Mouse (Mus musculus) olfactory bulb, adult 2 months (tissue): ENCODE measurements at regions not wholly inside any gene's neighbourhood (a gene's known extent, or its start where the extent isn't known, plus 50 kb on each side); places are given as distances from the start of the nearest gene placed in this dataset.

ENCODE experiments used
- H3K27ac ChIP-seq: fragments of 200-500 bp; 2 replicates; pipeline ENCODE4 v1.5.1; 2012; ENCODE audit warnings: low read depth, low read length; ENCODE audit not compliant: insufficient read depth
- H3K4me1 ChIP-seq: fragments of 200-500 bp; 2 replicates; pipeline ENCODE4 v1.6.1; 2012; ENCODE audit warnings: low read length; ENCODE audit not compliant: control insufficient read depth, insufficient read depth
- H3K4me3 ChIP-seq: fragments of 200-500 bp; 2 replicates; pipeline ENCODE4 v1.5.1; 2012; ENCODE audit warnings: mild to moderate bottlenecking, low read depth, low read length, moderate library complexity; ENCODE audit not compliant: insufficient read depth
- CTCF ChIP-seq: fragments of 200-500 bp; IDR thresholded peaks from 2 replicates; pipeline ENCODE4 v1.5.1; 2012; ENCODE audit warnings: low read depth, mild to moderate bottlenecking, low read length, moderate library complexity; ENCODE audit not compliant: insufficient read depth
- POLR2A ChIP-seq: fragments of 200-500 bp; IDR thresholded peaks from 2 replicates; pipeline ENCODE4 v1.6.1; 2012; ENCODE audit warnings: mild to moderate bottlenecking, low read depth, low read length, moderate library complexity; ENCODE audit not compliant: insufficient read depth
- WGBS: fragments of 180-500 bp; shearing (Covaris S2); methylation state at CpG from one replicate; pipeline ENCODE4 v1.1.7; 2018; 5-methylcytosine and 5-hydroxymethylcytosine counted together

GRCm38 (mm10) chr13:102275296-102275695, 418.1 kb upstream of the Cd180 start:
- TF ChIP-seq POLR2A (no peak), CTCF (no peak)
- Histone ChIP-seq H3K27ac (no peak overlapping the region), H3K4me1 (no peaks in the 10 kb centered on the region), H3K4me3 (no peak overlapping the region)
- WGBS: 91% methylated on average over 2 of the region's 2 CpGs

DNA sequence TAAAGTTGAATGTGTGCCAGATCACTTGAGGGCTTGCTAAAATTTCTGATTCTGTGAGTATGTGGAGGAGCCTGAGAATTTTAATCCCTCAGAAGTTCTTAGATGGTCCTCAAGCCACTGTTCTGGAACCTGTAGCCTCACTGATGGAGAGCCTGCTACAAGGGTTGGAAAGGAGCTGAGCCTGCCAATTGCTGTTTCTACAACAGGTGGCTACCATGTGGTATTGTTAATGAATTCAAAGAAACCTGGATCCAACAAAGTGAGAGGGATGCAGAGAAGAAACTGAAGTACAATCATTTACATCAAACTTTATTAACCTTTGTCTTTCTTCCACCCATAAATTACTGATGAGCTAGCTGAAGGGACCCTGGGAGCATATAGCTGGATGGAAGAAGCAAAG, 416.5 kb upstream of the Cd180 start:
- H3K4me3 ChIP-seq: no peak overlapping the region
- TF ChIP-seq CTCF: no peak
- H3K4me1 ChIP-seq: no peaks in the 10 kb centered on the region
- no peak overlapping the region for H3K27ac ChIP-seq

DNA sequence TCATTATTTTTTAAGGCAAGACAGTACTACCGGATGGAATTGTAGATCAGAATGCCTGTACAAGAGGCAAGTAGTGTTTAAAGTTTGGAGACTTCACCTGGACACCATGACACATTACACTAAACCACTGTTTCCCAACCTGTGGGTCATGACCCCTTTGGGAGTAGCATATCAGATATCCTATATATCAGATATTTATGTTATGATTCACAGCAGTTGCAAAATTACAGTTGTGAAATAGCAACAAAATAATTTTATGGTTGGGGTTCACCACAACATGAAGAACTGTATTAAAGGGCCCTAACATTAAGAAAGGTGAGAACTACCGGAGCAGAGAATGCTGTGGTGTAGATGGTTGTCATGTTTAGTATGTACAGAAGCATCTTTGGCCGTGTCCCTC, 413.2 kb upstream of the Cd180 start:
- Histone ChIP-seq H3K4me3 (no peak overlapping the region), H3K27ac (no peak overlapping the region), H3K4me1 (no peaks in the 10 kb centered on the region)
- WGBS: 93% methylated on average over 3 of the region's 3 CpGs
- TF ChIP-seq CTCF (no peak), POLR2A (no peak)

DNA sequence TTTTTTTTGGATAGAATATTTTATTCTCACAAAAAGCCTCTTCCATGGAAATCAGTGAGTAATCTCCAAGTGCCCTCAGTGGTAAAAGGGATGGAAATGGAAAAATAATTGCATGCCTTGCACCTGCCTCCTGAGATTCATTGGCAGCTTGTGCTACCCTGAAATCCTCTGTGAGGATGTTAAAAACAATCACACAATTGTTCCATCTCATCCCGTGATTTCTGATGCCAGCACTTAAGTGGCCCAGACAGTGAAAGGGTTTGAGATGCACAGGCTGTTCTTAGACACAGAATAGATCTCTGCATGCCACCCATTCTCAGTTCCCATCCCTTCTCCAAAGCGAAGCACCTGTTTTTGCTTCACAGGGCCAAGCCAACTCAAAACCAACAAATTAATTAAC, 398.9 kb upstream of the Cd180 start:
- Histone ChIP-seq H3K4me1 (no peaks in the 10 kb centered on the region), H3K27ac (no peak overlapping the region), H3K4me3 (no peak overlapping the region)
- WGBS: 53% methylated on average over 2 of the region's 2 CpGs
- TF ChIP-seq POLR2A (no peak), CTCF (no peak)

DNA sequence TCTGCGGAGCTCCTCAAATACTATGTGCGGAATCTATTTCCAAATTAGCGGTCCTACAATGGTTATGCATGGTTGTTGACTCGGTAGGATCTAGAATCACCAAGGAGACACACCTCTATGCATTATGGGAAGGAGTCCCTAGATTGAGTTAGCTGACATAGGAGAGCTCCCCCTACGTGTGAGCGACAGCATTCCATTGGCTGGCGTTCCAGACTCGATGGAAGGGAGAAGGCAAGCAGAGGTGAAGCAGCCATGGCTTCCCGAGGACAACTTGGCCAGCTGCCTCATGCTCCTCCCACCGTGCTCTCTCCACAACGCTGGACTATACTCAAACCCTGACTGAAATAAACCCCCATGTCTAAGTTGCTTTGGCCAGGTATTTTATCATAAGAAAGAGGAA, 398.3 kb upstream of the Cd180 start:
- TF ChIP-seq CTCF (no peak), POLR2A (no peak)
- Histone ChIP-seq H3K4me3 (no peak overlapping the region), H3K4me1 (no peaks in the 10 kb centered on the region), H3K27ac (no peak overlapping the region)
- WGBS: 84% methylated on average over 11 of the region's 11 CpGs

DNA sequence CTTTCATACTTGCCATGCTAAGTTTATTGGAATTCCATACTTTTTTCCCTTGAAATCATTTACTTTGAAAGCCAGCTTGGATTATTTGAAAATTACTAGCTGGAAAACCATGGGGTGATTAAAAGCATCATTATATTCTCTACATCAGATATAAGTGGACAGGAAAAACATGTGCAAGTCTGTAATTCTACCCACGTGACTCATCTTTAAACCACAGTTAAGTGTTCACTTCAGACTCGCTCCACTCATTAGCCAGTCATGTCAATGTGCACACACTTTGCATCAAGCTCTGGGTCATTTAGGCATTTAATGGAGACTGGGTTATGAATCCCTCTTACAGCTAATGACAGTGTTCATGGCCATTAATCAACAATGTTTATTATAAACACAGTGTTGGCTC, 385.4 kb upstream of the Cd180 start:
- no peaks in the 10 kb centered on the region for H3K4me1 ChIP-seq
- no peak overlapping the region for H3K4me3 ChIP-seq
- 45% methylated on average over 2 of the region's 2 CpGs for WGBS
- H3K27ac ChIP-seq: no peak overlapping the region
- TF ChIP-seq CTCF (no peak), POLR2A (no peak)

DNA sequence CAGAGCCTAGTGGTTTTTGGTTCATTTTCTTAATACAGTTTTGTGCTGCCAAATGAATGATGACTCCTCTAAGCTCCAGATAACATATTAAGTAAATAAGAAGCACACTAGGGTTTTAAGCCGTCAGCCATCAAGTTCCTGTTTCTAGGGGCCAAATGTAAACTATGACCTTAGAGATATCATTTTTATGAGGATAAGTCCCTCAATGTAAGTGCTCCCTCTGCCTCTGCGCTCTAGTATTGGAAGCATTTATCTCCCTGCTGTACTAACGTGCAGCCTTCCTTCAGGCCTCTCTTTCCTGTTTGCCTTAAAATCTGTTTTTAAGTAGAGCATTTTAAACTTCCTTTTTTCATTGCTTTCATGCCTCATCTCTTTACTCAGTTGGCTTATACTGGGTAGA, 381.3 kb upstream of the Cd180 start:
- no peaks in the 10 kb centered on the region for H3K4me1 ChIP-seq
- H3K27ac ChIP-seq: no peak overlapping the region
- 89% methylated on average over 3 of the region's 3 CpGs for WGBS
- TF ChIP-seq POLR2A (no peak), CTCF (no peak)
- no peak overlapping the region for H3K4me3 ChIP-seq

DNA sequence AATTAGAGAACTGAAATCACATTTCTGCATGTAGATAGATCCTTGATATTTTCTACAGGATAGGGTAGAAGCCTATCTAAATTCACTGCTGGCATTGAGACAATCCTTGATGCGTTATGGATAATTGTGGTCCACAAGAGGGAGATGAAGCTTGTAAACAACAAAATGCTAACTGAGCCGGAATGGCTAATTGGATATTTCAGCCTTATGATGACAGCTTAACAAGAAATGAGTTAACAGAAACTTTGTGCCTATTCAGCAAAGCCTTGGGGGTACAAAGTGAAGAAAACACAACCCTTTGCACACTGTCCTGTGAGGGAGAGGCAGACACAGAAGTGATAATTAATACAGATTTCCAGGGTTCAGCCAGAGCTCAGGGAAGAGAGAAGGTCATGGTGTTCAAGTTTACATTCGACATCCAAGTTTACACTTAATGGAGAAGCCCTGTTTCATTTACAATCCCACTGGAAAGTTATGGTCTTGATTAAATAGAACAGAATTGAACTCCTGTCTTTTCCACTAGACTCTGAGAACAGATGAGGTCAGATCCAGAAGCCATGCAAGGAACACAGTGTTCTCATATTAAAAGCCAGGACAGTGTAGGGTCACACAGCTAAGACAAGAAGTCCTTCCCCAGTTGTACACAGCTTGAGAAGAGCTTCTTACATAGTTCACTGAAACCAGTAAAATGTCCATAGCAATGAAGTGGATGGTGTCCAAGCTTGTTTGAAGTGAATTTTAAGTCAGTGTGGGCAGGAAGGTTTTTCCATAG, 377.3 kb upstream of the Cd180 start:
- H3K27ac ChIP-seq: no peak overlapping the region
- H3K4me1 ChIP-seq: no peaks in the 10 kb centered on the region
- H3K4me3 ChIP-seq: no peak overlapping the region
- TF ChIP-seq POLR2A: no peak
- no peak for TF ChIP-seq CTCF
- WGBS: 80% methylated on average over 3 of the region's 3 CpGs

DNA sequence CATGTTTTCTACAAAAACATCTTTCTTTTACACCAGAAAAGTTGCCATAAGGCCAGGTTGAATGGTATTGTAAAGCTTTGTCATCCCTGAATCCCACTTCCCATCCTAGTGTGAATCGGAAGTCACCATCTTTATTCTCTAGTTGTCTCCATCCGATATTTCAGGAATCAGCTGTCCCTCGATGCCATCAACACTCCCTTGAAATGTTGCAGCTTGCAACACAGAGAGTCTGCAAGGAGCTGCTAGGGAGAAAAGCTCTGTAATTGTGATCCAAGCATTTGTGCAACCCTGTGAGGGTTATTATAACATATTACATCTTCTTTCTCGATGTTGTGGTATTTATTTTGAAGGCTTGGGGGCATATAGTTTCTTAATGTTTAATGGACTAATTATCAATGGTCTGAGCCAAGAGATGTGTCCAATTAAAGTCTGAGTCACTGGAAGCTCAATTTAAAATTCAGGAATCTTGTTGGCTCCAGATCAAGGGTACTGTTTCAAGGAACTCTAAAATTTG, 374.4 kb upstream of the Cd180 start:
- Histone ChIP-seq H3K4me3 (no peak overlapping the region), H3K27ac (no peak overlapping the region), H3K4me1 (no peaks in the 10 kb centered on the region)
- WGBS: 69% methylated on average over 4 of the region's 4 CpGs
- TF ChIP-seq CTCF: no peak
- no peak for TF ChIP-seq POLR2A
